Comparison of ENCODE assay signal across 26 mouse cellular contexts in genomic region chr2:174774177-174775111, GRCm38 (mm10). TPM values are rescaled to one million over a fixed set of nuclear protein-coding genes. Genes with fewer than 3 reads are reported as not detected.
A peak's percentile ranks its signal among the peaks of the same experiment; 100 is the strongest.
DNase-seq lines count a peak whose midpoint lies in the region; ATAC-seq and TF ChIP-seq lines count a peak whose summit lies in the region.
"Had no signal": no experiment of that assay in that cellular context is flagged by ENCODE, and none has a peak within 500 bp of the region (broad histone marks: within the 10 kb centered on the region; RNA-seq: fewer than 3 reads in every experiment).

No protein-coding gene starts in this region.

- H3K27ac ChIP-seq in small intestine, adult 2 months (ENCODE audit: insufficient read depth, low read depth, low read length) = peak overlapping the region; percentile 16; the same call in 1 of the 2 replicates
- H3K27ac ChIP-seq: forebrain, embryonic 10.5 days; gastrocnemius, adult 2 months; heart, adult 2 months; heart, embryonic 13.5 days; hindbrain, embryonic 12.5 days; layer of hippocampus, adult 2 months; limb, embryonic 13.5 days; liver, embryonic 14.5 days; lung, embryonic 15.5 days; midbrain, embryonic 12.5 days had no signal

- no peak overlapping the region for H3K4me3 ChIP-seq in small intestine, adult 2 months (ENCODE audit: low read depth, low read length)
- H3K4me3 ChIP-seq: forebrain, embryonic 10.5 days; gastrocnemius, adult 2 months; heart, adult 2 months; heart, embryonic 13.5 days; hindbrain, embryonic 12.5 days; layer of hippocampus, adult 2 months; limb, embryonic 13.5 days; lung, embryonic 15.5 days; midbrain, embryonic 12.5 days had no signal

- no peak for ATAC-seq in monocyte, adult 5-6 weeks (replicated peaks; ENCODE audit: insufficient number of reproducible peaks, low FRiP score, low TSS enrichment, poor library complexity, severe bottlenecking)

- no peak for TF ChIP-seq POLR2A in small intestine, adult 2 months (IDR thresholded peaks at IDR 0.05; ENCODE audit: low read depth, low read length)

- TF ChIP-seq CTCF in small intestine, adult 2 months (IDR thresholded peaks at IDR 0.05; ENCODE audit: extremely low read depth, insufficient read length, insufficient replicate concordance, low read depth, low read length) = no peak

- DNase-seq in layer of hippocampus, adult 9-10 months (ENCODE audit: low spot score) = peak; percentile 10
- DNase-seq in layer of hippocampus, postnatal 10 days (ENCODE audit: low spot score in 2 of 2) = no peak
- peak; percentile 24 for DNase-seq in c-Kit-positive CD71-negative TER-119-negative erythroid progenitor cells, embryonic 14.5 days (ENCODE audit: low read depth)
- DNase-seq in layer of hippocampus, adult 9-11 months = peak; percentile 34
- no peak for DNase-seq in c-Kit-positive CD71-positive TER-119-positive erythroid progenitor cells, embryonic 14.5 days (ENCODE audit: low spot score)
- DNase-seq in frontal cortex, postnatal 36 days (ENCODE audit: low spot score in 2 of 2) = no peak
- DNase-seq: adrenal gland, postnatal 14 days; cerebellum, adult 9-11 months; gastrocnemius, adult 2 months; heart, adult 2 months; heart, postnatal 14 days; kidney, adult 8-10 months; kidney, postnatal 10 days; lung, postnatal 4 days; spleen, adult 18-20 months; thymus, postnatal 14 days had no signal

- no peaks in the 10 kb centered on the region for H3K27me3 ChIP-seq in small intestine, adult 2 months (ENCODE audit: control insufficient read depth, insufficient read depth, low read length)
- H3K27me3 ChIP-seq: heart, embryonic 13.5 days; hindbrain, embryonic 12.5 days; limb, embryonic 13.5 days; lung, embryonic 15.5 days; midbrain, embryonic 12.5 days had no signal

- H3K4me1 ChIP-seq in small intestine, adult 2 months (ENCODE audit: control insufficient read depth, insufficient read depth, insufficient read length, low read length) = peaks cover 10% of the 10 kb centered on the region; the same call in 1 of the 2 replicates
- H3K4me1 ChIP-seq: hindbrain, embryonic 12.5 days; midbrain, embryonic 12.5 days had no signal

- WGBS in small intestine, adult 2 months = 55% methylated on average over 10 of the region's 10 CpGs

- no peaks in the 10 kb centered on the region for H3K36me3 ChIP-seq in small intestine, adult 2 months (ENCODE audit: control insufficient read depth, insufficient read depth, low read length)
- H3K36me3 ChIP-seq: forebrain, embryonic 10.5 days; heart, embryonic 13.5 days; hindbrain, embryonic 12.5 days; lung, embryonic 15.5 days; midbrain, embryonic 12.5 days had no signal

RNA-seq across cellular contexts. Expression of gene Edn3, which starts 14.0 kb away (rescaled TPM):
- 1 to 10 TPM; 4.1 to 4.2 TPM for total RNA-seq in layer of hippocampus, postnatal 10 days (2021)
- 7.5 and 18.6 TPM in 2 replicates for polyA plus RNA-seq in small intestine, adult 2 months (2012; rRNA removed)
- total RNA-seq in monocyte, adult 5-6 weeks (2017) = not detected in 3 replicates

Comparison
In these comparisons a context has a peak if more than half of its experiments do, and no peak if none do; other contexts are left out.
1. DNase-seq: peak in layer of hippocampus, adult 9-10 months (single experiment), c-Kit-positive CD71-negative TER-119-negative erythroid progenitor cells, embryonic 14.5 days (single experiment) and layer of hippocampus, adult 9-11 months (single experiment); none in layer of hippocampus, postnatal 10 days (0 of 2), c-Kit-positive CD71-positive TER-119-positive erythroid progenitor cells, embryonic 14.5 days (single experiment) and frontal cortex, postnatal 36 days (0 of 2).